Mouse (Mus musculus): ENCODE results near the gene Mcub.

Mcub gene

GRCm38 (mm10) chr3:129949158-129949773, 20.7 kb downstream of the Mcub start:
- no peak for DNase-seq (ENCODE audit: low read depth, low spot score)

- peak; percentile 30 for DNase-seq (ENCODE audit: low read depth, low spot score)
Measured at GRCm38 (mm10) chr3:129948359-129948758, 21.6 kb downstream of the Mcub start.

GRCm38 (mm10) chr3:129946217-129946914, 23.6 kb downstream of the Mcub start:
- DNase-seq (ENCODE audit: low read depth, low spot score): no peak

GRCm38 (mm10) chr3:129943813-129944212, 26.2 kb downstream of the Mcub start:
- DNase-seq (ENCODE audit: low read depth, low spot score): no peak

GRCm38 (mm10) chr3:129941291-129941690, 28.7 kb downstream of the Mcub start:
- DNase-seq (ENCODE audit: low read depth, low spot score): no peak

- DNase-seq (ENCODE audit: low read depth, low spot score): no peak
Measured at GRCm38 (mm10) chr3:129940780-129941179, 29.2 kb downstream of the Mcub start.

GRCm38 (mm10) chr3:129939058-129939457, 30.9 kb downstream of the Mcub start:
- DNase-seq (ENCODE audit: low read depth, low spot score): no peak

GRCm38 (mm10) chr3:129937848-129938247, 32.2 kb downstream of the Mcub start:
- DNase-seq (ENCODE audit: low read depth, low spot score): no peak

GRCm38 (mm10) chr3:129936561-129936960, 33.4 kb downstream of the Mcub start:
- DNase-seq (ENCODE audit: low read depth, low spot score): no peak

GRCm38 (mm10) chr3:129932443-129932842, 37.6 kb downstream of the Mcub start:
- no peak for DNase-seq (ENCODE audit: low read depth, low spot score)

- DNase-seq (ENCODE audit: low read depth, low spot score): peak; percentile 34
Measured at GRCm38 (mm10) chr3:129930213-129930778, 39.7 kb downstream of the Mcub start.

GRCm38 (mm10) chr3:129925861-129926260, 44.1 kb downstream of the Mcub start:
- no peak for DNase-seq (ENCODE audit: low read depth, low spot score)

GRCm38 (mm10) chr3:129923581-129923980, 46.4 kb downstream of the Mcub start:
- DNase-seq (ENCODE audit: low read depth, low spot score): no peak

- DNase-seq (ENCODE audit: low read depth, low spot score): peak; percentile 33
Measured at GRCm38 (mm10) chr3:129918434-129918833, 51.6 kb downstream of the Mcub start.

- DNase-seq (ENCODE audit: low read depth, low spot score): no peak
Measured at GRCm38 (mm10) chr3:129917424-129917823, 52.6 kb downstream of the Mcub start.

- DNase-seq (ENCODE audit: low read depth, low spot score): no peak
Measured at GRCm38 (mm10) chr3:129913241-129913640, 56.8 kb downstream of the Mcub start.

- no peak for DNase-seq (ENCODE audit: low read depth, low spot score)
Measured at GRCm38 (mm10) chr3:129912025-129912424, 58.0 kb downstream of the Mcub start.

- DNase-seq (ENCODE audit: low read depth, low spot score): no peak
Measured at GRCm38 (mm10) chr3:129904381-129905132, 65.4 kb downstream of the Mcub start.

GRCm38 (mm10) chr3:129903866-129904265, 66.1 kb downstream of the Mcub start:
- no peak for DNase-seq (ENCODE audit: low read depth, low spot score)

GRCm38 (mm10) chr3:129903369-129903768, 66.6 kb downstream of the Mcub start:
- DNase-seq (ENCODE audit: low read depth, low spot score): no peak

- DNase-seq (ENCODE audit: low read depth, low spot score): peak; percentile 50
Measured at GRCm38 (mm10) chr3:129901271-129901809, 68.7 kb downstream of the Mcub start, which contains the start of gene Casp6. TSS of gene Casp6 (plus strand) at chr3:129901425.

- no peak for DNase-seq (ENCODE audit: low read depth, low spot score)
Measured at GRCm38 (mm10) chr3:129898886-129899285, 71.1 kb downstream of the Mcub start.
